Mouse (Mus musculus): ENCODE measurements around the gene Rspo1. TPM values are rescaled to one million over a fixed set of nuclear protein-coding genes. Genes with fewer than 3 reads are reported as not detected.
A peak's percentile ranks its signal among the peaks of the same experiment; 100 is the strongest.

Rspo1 gene
- polyA plus RNA-seq, 1 experiment from 2014 or later, result 4.9 TPM

- peak; percentile 88 for DNase-seq (ENCODE audit: low spot score)
- under 1% methylated on average over 50 of the region's 50 CpGs for WGBS
- peak; percentile 99 for ATAC-seq (replicated peaks; ENCODE audit: low FRiP score)
- Histone ChIP-seq H3K9ac (ENCODE audit: low read depth, low read length) (peak overlapping the region; percentile 82), H3K27ac (ENCODE audit: low read depth, low read length) (no peak overlapping the region), H3K4me1 (replicated peaks; ENCODE audit: control insufficient read depth, insufficient read depth, low read length) (peaks cover 8% of the 10 kb centered on the region), H3K4me2 (peak overlapping the region; percentile 83), H3K9me3 (ENCODE audit: control insufficient read depth, low read length) (no peaks in the 10 kb centered on the region), H3K27me3 (replicated peaks; ENCODE audit: control insufficient read depth, insufficient read depth, low read length) (0 out of 2 replicates have a peak, but pooled peaks cover 2% of the 10 kb centered on the region), H3K4me3 (ENCODE audit: low read depth, low read length) (peak overlapping the region; percentile 78), H3K36me3 (ENCODE audit: control insufficient read depth, insufficient read depth, low read length) (peaks cover 1% of the 10 kb centered on the region; the same call in 1 of the 2 replicates)
Measured at GRCm38 (mm10) chr4:125029891-125030614, 43.8 kb downstream of the Rspo1 start.

- Histone ChIP-seq H3K27me3 (replicated peaks; ENCODE audit: control insufficient read depth, insufficient read depth, low read length) (no peaks in the 10 kb centered on the region), H3K27ac (ENCODE audit: low read depth, low read length) (no peak overlapping the region), H3K4me3 (ENCODE audit: low read depth, low read length) (no peak overlapping the region), H3K9me3 (ENCODE audit: control insufficient read depth, low read length) (no peaks in the 10 kb centered on the region), H3K4me1 (replicated peaks; ENCODE audit: control insufficient read depth, insufficient read depth, low read length) (peaks cover 29% of the 10 kb centered on the region), H3K9ac (ENCODE audit: low read depth, low read length) (no peak overlapping the region), H3K4me2 (no peak overlapping the region), H3K36me3 (ENCODE audit: control insufficient read depth, insufficient read depth, low read length) (peaks cover 16% of the 10 kb centered on the region)
- no peak for DNase-seq (ENCODE audit: low spot score)
- 92% methylated on average over 4 of the region's 4 CpGs for WGBS
- no peak for ATAC-seq (replicated peaks; ENCODE audit: low FRiP score)
Measured at GRCm38 (mm10) chr4:125034341-125034740, 48.1 kb downstream of the Rspo1 start.

GRCm38 (mm10) chr4:125044454-125044853, 58.2 kb downstream of the Rspo1 start:
- 86% methylated on average over 7 of the region's 7 CpGs for WGBS
- Histone ChIP-seq H3K27ac (ENCODE audit: low read depth, low read length) (no peak overlapping the region), H3K4me3 (ENCODE audit: low read depth, low read length) (no peak overlapping the region), H3K27me3 (replicated peaks; ENCODE audit: control insufficient read depth, insufficient read depth, low read length) (no peaks in the 10 kb centered on the region), H3K9ac (ENCODE audit: low read depth, low read length) (no peak overlapping the region), H3K36me3 (ENCODE audit: control insufficient read depth, insufficient read depth, low read length) (peaks cover 62% of the 10 kb centered on the region), H3K9me3 (ENCODE audit: control insufficient read depth, low read length) (no peaks in the 10 kb centered on the region), H3K4me2 (no peak overlapping the region), H3K4me1 (replicated peaks; ENCODE audit: control insufficient read depth, insufficient read depth, low read length) (no peaks in the 10 kb centered on the region)
- ATAC-seq (replicated peaks; ENCODE audit: low FRiP score), result no peak
- DNase-seq (ENCODE audit: low spot score), result no peak

- ATAC-seq (replicated peaks; ENCODE audit: low FRiP score), result no peak
- Histone ChIP-seq H3K27ac (ENCODE audit: low read depth, low read length) (no peak overlapping the region), H3K27me3 (replicated peaks; ENCODE audit: control insufficient read depth, insufficient read depth, low read length) (no peaks in the 10 kb centered on the region), H3K4me1 (replicated peaks; ENCODE audit: control insufficient read depth, insufficient read depth, low read length) (peaks cover 3% of the 10 kb centered on the region; the same call in 1 of the 2 replicates), H3K36me3 (ENCODE audit: control insufficient read depth, insufficient read depth, low read length) (peaks cover 38% of the 10 kb centered on the region), H3K4me3 (ENCODE audit: low read depth, low read length) (no peak overlapping the region), H3K4me2 (no peak overlapping the region), H3K9ac (ENCODE audit: low read depth, low read length) (no peak overlapping the region), H3K9me3 (ENCODE audit: control insufficient read depth, low read length) (no peaks in the 10 kb centered on the region)
- WGBS, result 83% methylated on average over 9 of the region's 9 CpGs
- DNase-seq (ENCODE audit: low spot score), result no peak
Measured at GRCm38 (mm10) chr4:125055385-125055784, 69.2 kb downstream of the Rspo1 start.

GRCm38 (mm10) chr4:125056476-125056875, 70.2 kb downstream of the Rspo1 start:
- H3K36me3 ChIP-seq (ENCODE audit: control insufficient read depth, insufficient read depth, low read length), result peaks cover 31% of the 10 kb centered on the region
- peaks cover 3% of the 10 kb centered on the region; the same call in 1 of the 2 replicates for H3K4me1 ChIP-seq (replicated peaks; ENCODE audit: control insufficient read depth, insufficient read depth, low read length)
- no peak overlapping the region for H3K4me3 ChIP-seq (ENCODE audit: low read depth, low read length)
- ATAC-seq (replicated peaks; ENCODE audit: low FRiP score) (no peak), DNase-seq (ENCODE audit: low spot score) (no peak)
- H3K4me2 ChIP-seq, result no peak overlapping the region
- 87% methylated on average over 4 of the region's 4 CpGs for WGBS
- H3K27me3 ChIP-seq (replicated peaks; ENCODE audit: control insufficient read depth, insufficient read depth, low read length), result no peaks in the 10 kb centered on the region
- H3K9ac ChIP-seq (ENCODE audit: low read depth, low read length), result no peak overlapping the region
- no peak overlapping the region for H3K27ac ChIP-seq (ENCODE audit: low read depth, low read length)
- no peaks in the 10 kb centered on the region for H3K9me3 ChIP-seq (ENCODE audit: control insufficient read depth, low read length)

GRCm38 (mm10) chr4:125057273-125057672, 71.0 kb downstream of the Rspo1 start:
- H3K36me3 ChIP-seq (ENCODE audit: control insufficient read depth, insufficient read depth, low read length), result peaks cover 28% of the 10 kb centered on the region
- H3K4me2 ChIP-seq, result no peak overlapping the region
- DNase-seq (ENCODE audit: low spot score) (no peak), ATAC-seq (replicated peaks; ENCODE audit: low FRiP score) (no peak)
- no peak overlapping the region for H3K27ac ChIP-seq (ENCODE audit: low read depth, low read length)
- no peak overlapping the region for H3K4me3 ChIP-seq (ENCODE audit: low read depth, low read length)
- no peaks in the 10 kb centered on the region for H3K9me3 ChIP-seq (ENCODE audit: control insufficient read depth, low read length)
- 17% methylated on average over 3 of the region's 3 CpGs for WGBS
- no peak overlapping the region for H3K9ac ChIP-seq (ENCODE audit: low read depth, low read length)
- peaks cover 3% of the 10 kb centered on the region; the same call in 1 of the 2 replicates for H3K4me1 ChIP-seq (replicated peaks; ENCODE audit: control insufficient read depth, insufficient read depth, low read length)
- H3K27me3 ChIP-seq (replicated peaks; ENCODE audit: control insufficient read depth, insufficient read depth, low read length), result no peaks in the 10 kb centered on the region

GRCm38 (mm10) chr4:125058033-125058432, 71.8 kb downstream of the Rspo1 start:
- Histone ChIP-seq H3K9me3 (ENCODE audit: control insufficient read depth, low read length) (no peaks in the 10 kb centered on the region), H3K4me1 (replicated peaks; ENCODE audit: control insufficient read depth, insufficient read depth, low read length) (peaks cover 3% of the 10 kb centered on the region; the same call in 1 of the 2 replicates), H3K9ac (ENCODE audit: low read depth, low read length) (no peak overlapping the region), H3K36me3 (ENCODE audit: control insufficient read depth, insufficient read depth, low read length) (peaks cover 24% of the 10 kb centered on the region), H3K4me3 (ENCODE audit: low read depth, low read length) (no peak overlapping the region), H3K27ac (ENCODE audit: low read depth, low read length) (no peak overlapping the region), H3K4me2 (no peak overlapping the region), H3K27me3 (replicated peaks; ENCODE audit: control insufficient read depth, insufficient read depth, low read length) (no peaks in the 10 kb centered on the region)
- 58% methylated on average over 5 of the region's 5 CpGs for WGBS
- DNase-seq (ENCODE audit: low spot score), result no peak
- ATAC-seq (replicated peaks; ENCODE audit: low FRiP score), result no peak

Data from liver, embryonic 11.5 days (tissue).